Mouse (Mus musculus) urinary bladder, postnatal 10 days (tissue): ENCODE data around the gene Prkab2.

ENCODE experiments used
- DNase-seq: peaks from one replicate; pipeline ENCODE4 v3.0.0; 2022; ENCODE audit warnings: low spot score

Prkab2 gene

GRCm38 (mm10) chr3:97691443-97692017 lies 33.5 kb downstream of the Prkab2 start:
- DNase-seq, result no peak

GRCm38 (mm10) chr3:97693806-97694205 lies 35.8 kb downstream of the Prkab2 start:
- no peak for DNase-seq

GRCm38 (mm10) chr3:97696866-97697265 lies 38.9 kb downstream of the Prkab2 start:
- no peak for DNase-seq

GRCm38 (mm10) chr3:97697291-97697690 lies 39.3 kb downstream of the Prkab2 start:
- DNase-seq, result no peak

GRCm38 (mm10) chr3:97699061-97699460 lies 41.1 kb downstream of the Prkab2 start:
- no peak for DNase-seq

GRCm38 (mm10) chr3:97701198-97701597 lies 43.2 kb downstream of the Prkab2 start:
- no peak for DNase-seq

GRCm38 (mm10) chr3:97702448-97703080 lies 44.6 kb downstream of the Prkab2 start:
- DNase-seq, result no peak

GRCm38 (mm10) chr3:97705508-97705907 lies 47.5 kb downstream of the Prkab2 start:
- no peak for DNase-seq

- DNase-seq, result no peak
Measured at GRCm38 (mm10) chr3:97706561-97706960, 48.6 kb downstream of the Prkab2 start.

GRCm38 (mm10) chr3:97710134-97710533 lies 52.1 kb downstream of the Prkab2 start:
- DNase-seq, result no peak

- no peak for DNase-seq
Measured at GRCm38 (mm10) chr3:97710881-97711280, 52.9 kb downstream of the Prkab2 start.

GRCm38 (mm10) chr3:97715922-97716321 lies 57.9 kb downstream of the Prkab2 start:
- DNase-seq, result no peak

GRCm38 (mm10) chr3:97719116-97719515 lies 61.1 kb downstream of the Prkab2 start:
- no peak for DNase-seq
